Mouse (Mus musculus) liver, adult 10 weeks (tissue): ENCODE measurements around the gene Mob2. TPM values are rescaled to one million over a fixed set of nuclear protein-coding genes. Genes with fewer than 3 reads are reported as not detected.

Experiments used
- polyA plus RNA-seq: library from polyadenylated mRNA; stranded (reverse); fragments of 350-450 nt; fragmentation: Illumina TruSeq; extraction: RNeasy Lipid Tissue Mini Kit (QIAGEN cat#74804); gene quantifications from one replicate; pipeline ENCODE4 v1.2.3, GENCODE M21; 2014; ENCODE audit warnings: low read depth, low replicate concordance

Mob2 gene
- polyA plus RNA-seq: 8.6 TPM

GRCm38 (mm10) chr7:142060931-142061565 is at the start of gene Mob2:
TSS of gene Mob2 (minus strand) at chr7:142061065.

DNA sequence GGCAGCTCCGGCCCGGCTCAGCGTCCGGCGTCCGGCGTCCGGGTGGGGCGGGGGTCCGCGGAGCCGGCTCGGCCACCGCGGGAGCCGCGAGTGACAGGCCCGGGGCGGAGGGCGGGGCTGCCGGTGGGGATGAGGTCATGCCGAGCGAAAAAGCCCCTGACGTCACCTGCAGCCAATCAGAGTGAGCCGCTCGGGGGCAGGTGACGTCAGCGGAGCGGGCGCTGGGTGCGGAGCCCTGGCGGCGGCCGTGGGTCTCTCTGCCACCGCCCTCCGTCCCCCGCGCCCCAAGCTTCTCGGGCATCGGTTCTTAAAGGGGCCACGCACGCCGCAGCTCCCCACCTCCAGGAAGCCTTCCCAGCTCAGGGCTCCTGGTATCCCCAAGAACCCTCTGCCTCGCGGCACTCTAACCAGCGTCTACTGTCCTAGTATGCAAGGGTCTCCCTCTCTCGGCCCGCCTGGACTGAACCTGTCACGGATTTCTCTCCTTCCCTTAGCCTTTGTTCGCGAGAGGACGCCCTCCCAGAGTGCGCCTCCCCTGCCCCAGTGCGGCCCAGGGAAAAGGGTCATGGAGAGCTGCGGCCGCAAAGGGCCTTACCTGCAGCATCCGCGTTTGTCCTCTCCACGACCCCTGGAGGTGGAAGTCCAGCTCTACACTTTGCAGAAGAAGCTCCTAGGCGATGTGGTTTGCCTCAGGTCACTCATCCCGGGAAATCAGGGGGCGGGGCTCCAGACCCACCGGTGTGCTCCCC is 34.5 kb upstream of the Mob2 start, which contains the start of gene Dusp8:
Gene Dusp8, minus strand, starts transcription at position 661 of the 749 bp plus-strand sequence.

Other genes with a start within 250 kb of the Mob2 start
- gene Muc5b, start 222.0 kb downstream of the Mob2 start, polyA plus RNA-seq: not detected
- gene Tollip, start 142.6 kb downstream of the Mob2 start, polyA plus RNA-seq: 27.7 TPM
- gene Brsk2, start 111.3 kb downstream of the Mob2 start, polyA plus RNA-seq: not detected
- not detected for gene Dusp8, start 34.8 kb upstream of the Mob2 start, polyA plus RNA-seq
- not detected for gene Gm45618, start 59.7 kb upstream of the Mob2 start, polyA plus RNA-seq
- gene Gm39115, start 75.0 kb upstream of the Mob2 start, polyA plus RNA-seq: not detected
- not detected for gene Gm45337, start 83.5 kb upstream of the Mob2 start, polyA plus RNA-seq
- gene Gm29735, start 96.0 kb upstream of the Mob2 start, polyA plus RNA-seq: not detected
- gene Gm4553, start 104.7 kb upstream of the Mob2 start, polyA plus RNA-seq: not detected
- gene Krtap5-2, start 114.9 kb upstream of the Mob2 start, polyA plus RNA-seq: not detected
- not detected for gene Gm10153, start 129.3 kb upstream of the Mob2 start, polyA plus RNA-seq
- not detected for gene Krtap5-3, start 140.3 kb upstream of the Mob2 start, polyA plus RNA-seq
- not detected for gene Gm7579, start 150.8 kb upstream of the Mob2 start, polyA plus RNA-seq
- not detected for gene Krtap5-5, start 168.9 kb upstream of the Mob2 start, polyA plus RNA-seq
- not detected for gene Gm40460, start 180.0 kb upstream of the Mob2 start, polyA plus RNA-seq
- gene Gm2431, start 197.3 kb upstream of the Mob2 start, polyA plus RNA-seq: not detected
- gene Gm4559, start 213.3 kb upstream of the Mob2 start, polyA plus RNA-seq: not detected
- gene Krtap5-1, start 236.1 kb upstream of the Mob2 start, polyA plus RNA-seq: not detected
- gene Krtap5-4, start 242.5 kb upstream of the Mob2 start, polyA plus RNA-seq: not detected